Mouse (Mus musculus) midbrain, postnatal 0 days (tissue): ENCODE measurements around the gene Bloc1s6. TPM values are rescaled to one million over a fixed set of nuclear protein-coding genes. Genes with fewer than 3 reads are reported as not detected.

ENCODE experiments used
- ATAC-seq: fragments of 200-750 bp; cut with Nextera tagmentation; 2 replicates; pipeline ENCODE4 v1.8.0; 2017; ENCODE audit warnings: moderate number of reproducible peaks, mild to moderate bottlenecking, moderate TSS enrichment, moderate library complexity; ENCODE audit not compliant: low FRiP score
- DNase-seq: peaks from one replicate; pipeline ENCODE4 v3.0.0-alpha.2; 2015; ENCODE audit warnings: low spot score
- H3K27ac ChIP-seq: fragments of 300-500 bp; sonication (generic); 2 replicates; pipeline ENCODE4 v1.5.1; 2014; ENCODE audit warnings: low read depth, mild to moderate bottlenecking, low read length, mixed read lengths
- H3K27me3 ChIP-seq: fragments of 300-500 bp; sonication (generic); 2 replicates; pipeline ENCODE4 v1.6.1; 2014; ENCODE audit warnings: low read length, control low read depth, mixed read lengths; ENCODE audit not compliant: insufficient read depth
- H3K36me3 ChIP-seq: fragments of 300-500 bp; sonication (generic); 2 replicates; pipeline ENCODE4 v1.6.1; 2014; ENCODE audit warnings: low read length, control low read depth, mixed read lengths; ENCODE audit not compliant: insufficient read depth
- H3K4me1 ChIP-seq: fragments of 300-500 bp; sonication (generic); 2 replicates; pipeline ENCODE4 v1.6.1; 2014; ENCODE audit warnings: mild to moderate bottlenecking, control low read depth, antibody characterized with exemption, low read length, mixed read lengths; ENCODE audit not compliant: insufficient read depth
- H3K4me2 ChIP-seq: fragments of 300-500 bp; sonication (generic); 2 replicates; pipeline ENCODE4 v1.6.1; 2014; ENCODE audit warnings: low read depth, mild to moderate bottlenecking, low read length, mixed read lengths; ENCODE audit not compliant: poor library complexity, severe bottlenecking
- H3K4me3 ChIP-seq: fragments of 300-500 bp; sonication (generic); 2 replicates; pipeline ENCODE4 v1.5.1; 2014; ENCODE audit warnings: low read depth, mild to moderate bottlenecking, low read length, moderate library complexity
- H3K9ac ChIP-seq: fragments of 300-500 bp; sonication (generic); replicated peaks from 2 replicates; pipeline ENCODE4 v1.6.1; 2014; ENCODE audit warnings: mild to moderate bottlenecking, low read length, moderate library complexity, mixed read lengths; ENCODE audit not compliant: poor library complexity, severe bottlenecking
- H3K9me3 ChIP-seq: fragments of 300-500 bp; sonication (generic); 2 replicates; pipeline ENCODE4 v1.6.1; 2016; ENCODE audit warnings: low read length, control low read depth
- CTCF ChIP-seq: IDR thresholded peaks from 2 replicates; pipeline ENCODE4 v1.5.1; 2016; ENCODE audit warnings: antibody characterized with exemption, mild to moderate bottlenecking
- WGBS: fragments of 180-500 bp; shearing (Covaris S2); extraction: QIAGEN DNeasy Blood & Tissue Kit; methylation state at CpG from one replicate; pipeline ENCODE4 v1.1.7; 2014; 5-methylcytosine and 5-hydroxymethylcytosine counted together
- polyA plus RNA-seq: library from polyadenylated mRNA; unstranded; fragments of >200 nt; fragmentation: Nextera tagmentation; extraction: Ambion mirVana; gene quantifications from 2 replicates; pipeline ENCODE4 v1.2.1, GENCODE M21; 2015
- total RNA-seq: library from RNA; depleted of rRNA; stranded (reverse); fragments of >200 nt; gene quantifications from 2 replicates; pipeline ENCODE4 v1.2.3, GENCODE M21; 2014

Bloc1s6 gene
- total and polyA plus RNA-seq, 2 experiments from 2014 or later = 76.7 to 115 TPM

DNA sequence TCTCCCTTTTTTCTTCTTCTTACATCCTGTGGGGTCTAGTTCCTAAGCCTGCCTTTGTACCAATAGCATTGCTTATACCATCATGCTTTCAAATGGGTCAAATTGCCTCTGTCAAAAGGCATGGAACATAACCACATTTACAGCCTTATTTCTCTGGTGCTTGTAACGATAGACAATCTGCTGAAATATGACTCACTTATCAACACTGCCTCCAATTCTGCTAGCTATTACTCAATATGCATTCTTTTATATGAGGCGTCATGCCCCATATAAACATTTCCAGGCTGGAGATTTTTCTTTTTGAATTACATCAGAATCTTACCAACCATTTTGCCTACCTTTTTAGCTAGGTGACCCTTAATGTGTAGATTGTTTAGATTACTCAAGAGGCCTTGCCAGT is 33.7 kb upstream of the Bloc1s6 start:
- H3K27ac ChIP-seq = no peak overlapping the region
- no peaks in the 10 kb centered on the region for H3K27me3 ChIP-seq
- ATAC-seq (no peak), DNase-seq (no peak)
- H3K9ac ChIP-seq = no peak overlapping the region
- H3K36me3 ChIP-seq = no peaks in the 10 kb centered on the region
- H3K4me3 ChIP-seq = no peak overlapping the region
- 93% methylated on average over 2 of the region's 2 CpGs for WGBS
- no peak overlapping the region for H3K4me2 ChIP-seq
- H3K9me3 ChIP-seq = no peaks in the 10 kb centered on the region
- no peak for TF ChIP-seq CTCF
- H3K4me1 ChIP-seq = peaks cover 10% of the 10 kb centered on the region; the same call in 1 of the 2 replicates

DNA sequence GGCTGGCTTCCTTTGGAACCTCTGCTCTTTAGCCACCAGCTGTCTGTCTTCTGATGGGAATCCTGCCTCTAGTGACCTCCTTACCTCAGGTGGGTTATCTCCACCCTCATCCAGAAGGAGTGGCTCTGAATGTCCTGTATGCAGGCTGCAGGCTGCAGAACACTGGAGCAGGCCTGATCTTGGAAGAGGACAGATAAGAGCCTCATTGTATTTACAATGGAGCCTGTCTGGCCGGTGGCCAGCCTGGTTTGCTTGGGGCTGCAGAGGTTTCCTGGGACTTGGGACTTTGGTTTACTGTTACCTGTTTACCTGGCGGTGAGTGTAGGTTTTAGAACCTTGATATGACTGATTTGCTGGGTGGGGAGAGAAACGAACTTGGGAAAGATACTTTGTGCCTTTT is 30.2 kb upstream of the Bloc1s6 start:
- no peak for TF ChIP-seq CTCF
- Histone ChIP-seq H3K9me3 (no peaks in the 10 kb centered on the region), H3K36me3 (no peaks in the 10 kb centered on the region), H3K27me3 (no peaks in the 10 kb centered on the region), H3K4me1 (no peaks in the 10 kb centered on the region; the same call in 1 of the 2 replicates), H3K9ac (no peak overlapping the region), H3K4me2 (no peak overlapping the region), H3K27ac (no peak overlapping the region), H3K4me3 (no peak overlapping the region)
- ATAC-seq = no peak
- 73% methylated on average over 3 of the region's 3 CpGs for WGBS
- DNase-seq = no peak

DNA sequence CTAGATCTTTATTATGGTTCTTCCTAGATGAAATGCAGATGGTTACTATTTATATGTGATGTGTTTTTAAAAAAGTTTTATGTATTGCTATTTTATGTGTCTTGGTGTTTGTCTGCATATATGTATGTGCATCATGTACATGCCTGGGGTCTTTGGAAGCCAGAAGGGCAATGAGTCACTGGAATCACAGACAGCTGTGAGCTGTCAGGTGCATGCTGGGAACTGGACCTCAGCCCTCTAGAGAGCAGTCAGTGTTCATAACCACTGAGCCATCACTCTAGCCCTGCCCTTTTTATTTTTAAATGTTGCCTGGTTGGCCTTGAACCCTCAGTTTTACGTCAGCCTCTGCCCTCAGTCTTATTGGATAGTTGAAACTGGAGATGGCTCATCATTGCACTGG is 29.1 kb upstream of the Bloc1s6 start:
- WGBS = 82% methylated on average over 1 of the region's 1 CpGs
- H3K4me3 ChIP-seq = no peak overlapping the region
- DNase-seq = no peak
- H3K36me3 ChIP-seq = no peaks in the 10 kb centered on the region
- ATAC-seq = no peak
- no peak for TF ChIP-seq CTCF
- H3K27me3 ChIP-seq = no peaks in the 10 kb centered on the region
- no peaks in the 10 kb centered on the region for H3K4me1 ChIP-seq
- H3K9me3 ChIP-seq = no peaks in the 10 kb centered on the region
- H3K4me2 ChIP-seq = no peak overlapping the region
- no peak overlapping the region for H3K27ac ChIP-seq
- no peak overlapping the region for H3K9ac ChIP-seq

DNA sequence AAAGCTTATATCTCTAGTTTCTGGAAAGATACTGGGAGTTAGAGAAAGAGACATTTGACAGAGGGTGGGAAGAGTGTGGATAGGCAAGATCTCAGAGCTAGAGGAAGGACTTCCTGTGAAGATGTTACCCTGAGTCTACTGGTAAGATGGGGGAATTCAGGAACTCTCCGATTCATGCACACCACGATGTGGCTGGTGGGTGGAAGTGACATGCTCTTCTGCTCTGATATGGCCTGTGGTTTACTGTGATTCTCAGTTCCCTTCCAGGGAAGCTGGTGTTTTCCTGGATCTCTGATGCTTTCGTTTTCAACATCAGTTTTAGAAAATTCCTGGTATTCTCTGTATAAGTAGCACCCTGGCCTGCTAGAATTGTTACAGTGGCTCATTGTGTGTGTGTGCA is 26.4 kb upstream of the Bloc1s6 start:
- Histone ChIP-seq H3K9me3 (no peaks in the 10 kb centered on the region), H3K27me3 (no peaks in the 10 kb centered on the region), H3K9ac (no peak overlapping the region), H3K4me1 (no peaks in the 10 kb centered on the region), H3K36me3 (no peaks in the 10 kb centered on the region), H3K4me2 (no peak overlapping the region), H3K27ac (no peak overlapping the region), H3K4me3 (no peak overlapping the region)
- no peak for TF ChIP-seq CTCF
- 69% methylated on average over 3 of the region's 3 CpGs for WGBS
- DNase-seq (no peak), ATAC-seq (no peak)

DNA sequence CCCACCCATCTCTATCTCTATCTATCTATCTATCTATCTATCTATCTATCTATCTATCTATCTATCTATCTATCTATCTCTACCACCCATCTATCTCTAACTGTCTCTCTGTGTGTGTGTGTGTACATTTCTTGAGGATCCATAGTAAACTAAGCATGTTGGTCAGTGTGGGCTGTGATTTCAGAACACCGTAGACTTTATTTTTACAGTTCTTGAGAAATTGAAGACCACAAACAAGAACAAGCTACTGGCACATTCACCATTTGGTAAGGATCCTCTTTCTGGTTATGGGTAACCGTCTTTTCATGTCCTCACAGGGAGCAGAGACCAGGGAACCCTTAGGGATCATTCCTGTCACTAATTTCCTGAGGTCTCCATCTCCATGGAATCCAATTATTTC is 25.5 kb upstream of the Bloc1s6 start:
- Histone ChIP-seq H3K4me1 (no peaks in the 10 kb centered on the region), H3K9me3 (no peaks in the 10 kb centered on the region), H3K4me3 (no peak overlapping the region), H3K27ac (no peak overlapping the region), H3K9ac (no peak overlapping the region), H3K36me3 (no peaks in the 10 kb centered on the region), H3K27me3 (no peaks in the 10 kb centered on the region), H3K4me2 (no peak overlapping the region)
- DNase-seq (no peak), ATAC-seq (no peak)
- WGBS = 78% methylated on average over 2 of the region's 2 CpGs
- no peak for TF ChIP-seq CTCF

DNA sequence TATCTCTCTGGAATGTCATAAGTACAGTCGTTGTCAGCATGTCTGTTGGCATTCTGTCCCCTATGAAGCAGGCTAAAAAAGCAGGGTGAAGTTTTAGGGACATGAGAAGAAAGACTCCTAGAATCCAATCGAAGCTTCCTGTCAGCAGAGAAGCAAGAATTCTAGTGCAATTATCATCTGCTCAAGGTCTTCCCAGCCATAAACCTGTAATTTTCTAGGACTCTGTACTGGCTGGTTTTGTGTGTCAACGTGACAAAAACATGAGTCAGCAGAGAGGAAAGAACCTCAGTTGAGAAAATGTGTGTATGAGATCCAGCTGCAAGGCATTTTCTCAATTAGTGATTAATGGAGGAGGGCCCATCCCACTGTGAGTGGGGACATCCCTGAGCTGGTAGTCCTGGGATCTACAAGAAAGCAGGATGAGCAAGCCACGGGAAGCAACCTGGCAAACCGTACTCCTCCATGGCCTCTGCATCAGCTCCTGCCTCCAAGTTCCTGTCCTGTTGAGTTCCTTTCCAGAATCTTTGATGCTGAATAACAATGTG is 23.1 kb upstream of the Bloc1s6 start:
- ATAC-seq (no peak), DNase-seq (no peak)
- Histone ChIP-seq H3K27ac (no peak overlapping the region), H3K4me3 (no peak overlapping the region), H3K4me1 (no peaks in the 10 kb centered on the region), H3K9ac (no peak overlapping the region), H3K36me3 (no peaks in the 10 kb centered on the region), H3K4me2 (no peak overlapping the region), H3K27me3 (no peaks in the 10 kb centered on the region), H3K9me3 (no peaks in the 10 kb centered on the region)
- 77% methylated on average over 5 of the region's 5 CpGs for WGBS
- TF ChIP-seq CTCF = no peak
